Mouse (Mus musculus) lung, postnatal 14 days (tissue): ENCODE measurements around the gene Defb25.
A peak's percentile ranks its signal among the peaks of the same experiment; 100 is the strongest.
"Not testable (repeated sequence)": the region's sequence is repeated elsewhere in the genome, so short reads cannot be mapped to it uniquely, and the experiment has no call there.

Source experiments
- DNase-seq: peaks from one replicate; pipeline ENCODE4 v3.0.0; 2021

Gene Defb25

DNA sequence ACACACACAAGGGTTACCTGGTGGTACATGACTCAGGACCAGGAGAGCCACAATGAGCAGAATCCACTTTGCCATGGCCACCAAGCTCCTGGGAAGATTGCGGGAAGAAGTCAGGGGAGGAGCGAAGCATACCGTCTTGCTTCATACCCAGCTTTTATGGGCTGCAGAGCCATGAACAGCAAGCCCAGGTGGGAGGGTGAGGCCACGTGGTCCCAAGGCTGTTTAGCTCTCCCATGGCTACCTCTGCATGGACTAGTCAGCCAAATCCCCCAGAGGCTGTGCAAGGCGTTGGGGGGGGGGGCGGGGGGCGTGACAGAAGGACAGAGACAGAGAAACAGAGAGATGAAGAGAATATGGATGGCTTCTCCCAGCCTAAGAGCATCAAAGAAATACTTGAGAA lies at the start of gene Defb25:
TSS of gene Defb25 (minus strand) at position 101 of the 400 bp plus-strand sequence.
- no peak for DNase-seq

DNA sequence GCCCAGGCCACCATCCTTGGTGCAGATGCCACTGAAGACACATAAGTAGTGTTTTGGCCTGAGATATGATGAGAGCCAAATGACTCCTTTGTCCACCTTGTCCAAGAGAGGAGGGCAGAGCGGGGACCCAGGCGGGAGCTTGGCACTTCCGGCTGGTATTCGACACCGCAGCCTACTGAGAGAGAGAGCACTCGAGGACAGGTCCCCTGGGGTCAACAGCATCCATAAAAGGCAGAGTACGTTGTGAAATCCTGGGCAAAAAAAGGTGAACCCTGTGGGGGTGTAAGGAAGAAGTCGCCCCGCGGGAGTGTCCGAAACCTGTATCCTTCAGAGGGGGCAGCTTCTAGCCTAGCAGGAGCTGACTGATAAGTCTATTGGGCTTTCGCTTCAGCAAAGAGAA lies 49.3 kb upstream of the Defb25 start:
- DNase-seq: no peak

DNA sequence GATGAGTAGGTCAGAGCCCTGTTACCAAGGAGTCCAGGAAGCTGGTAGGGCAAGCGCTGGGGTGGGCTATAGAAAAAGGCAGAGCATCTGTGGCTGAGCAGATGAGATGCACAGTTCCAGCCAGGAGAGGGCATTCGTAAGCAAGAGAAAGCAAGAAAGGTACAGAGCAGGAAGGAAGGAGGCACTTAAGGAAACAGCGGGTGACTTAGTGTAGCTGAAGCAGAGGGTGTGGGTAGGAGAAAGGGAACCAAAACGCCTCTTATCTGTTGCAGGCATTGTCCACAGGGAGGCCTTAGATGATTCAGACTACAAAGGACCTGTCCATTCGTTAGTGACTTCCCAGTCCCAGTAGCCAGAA lies 48.8 kb upstream of the Defb25 start:
- peak; percentile 52 for DNase-seq

DNA sequence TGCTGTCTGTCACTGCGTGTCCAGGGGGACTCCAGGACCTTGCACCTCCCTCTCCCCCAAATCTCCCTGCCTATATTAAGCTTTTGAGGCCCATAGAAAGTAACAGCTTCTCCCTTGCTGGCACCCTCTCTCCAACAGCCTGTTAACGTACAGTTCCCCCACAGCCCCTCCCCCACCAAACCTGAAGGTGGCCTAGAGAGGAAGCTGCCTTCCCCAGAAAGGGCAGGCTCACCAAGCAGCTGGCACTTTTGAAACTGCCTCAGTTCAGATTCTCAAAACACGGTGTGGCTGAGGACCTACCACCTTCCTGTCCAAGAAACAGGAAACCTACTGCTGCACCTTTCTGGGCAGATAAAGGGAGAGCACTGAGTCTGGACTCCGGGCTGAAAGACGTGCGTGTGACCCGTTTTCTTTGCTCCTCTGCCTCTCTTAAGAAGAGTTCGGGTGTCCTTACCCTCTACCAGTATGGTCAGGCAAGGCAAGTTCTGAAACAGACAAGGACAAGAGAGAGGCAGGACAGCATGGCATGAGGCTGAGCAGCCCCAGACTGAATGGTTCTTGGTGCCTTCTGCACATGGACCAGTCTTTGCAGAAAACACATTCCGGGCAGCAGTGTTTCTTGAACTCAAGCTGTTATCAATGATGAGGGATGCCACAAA lies 48.3 kb upstream of the Defb25 start:
- DNase-seq: no peak

DNA sequence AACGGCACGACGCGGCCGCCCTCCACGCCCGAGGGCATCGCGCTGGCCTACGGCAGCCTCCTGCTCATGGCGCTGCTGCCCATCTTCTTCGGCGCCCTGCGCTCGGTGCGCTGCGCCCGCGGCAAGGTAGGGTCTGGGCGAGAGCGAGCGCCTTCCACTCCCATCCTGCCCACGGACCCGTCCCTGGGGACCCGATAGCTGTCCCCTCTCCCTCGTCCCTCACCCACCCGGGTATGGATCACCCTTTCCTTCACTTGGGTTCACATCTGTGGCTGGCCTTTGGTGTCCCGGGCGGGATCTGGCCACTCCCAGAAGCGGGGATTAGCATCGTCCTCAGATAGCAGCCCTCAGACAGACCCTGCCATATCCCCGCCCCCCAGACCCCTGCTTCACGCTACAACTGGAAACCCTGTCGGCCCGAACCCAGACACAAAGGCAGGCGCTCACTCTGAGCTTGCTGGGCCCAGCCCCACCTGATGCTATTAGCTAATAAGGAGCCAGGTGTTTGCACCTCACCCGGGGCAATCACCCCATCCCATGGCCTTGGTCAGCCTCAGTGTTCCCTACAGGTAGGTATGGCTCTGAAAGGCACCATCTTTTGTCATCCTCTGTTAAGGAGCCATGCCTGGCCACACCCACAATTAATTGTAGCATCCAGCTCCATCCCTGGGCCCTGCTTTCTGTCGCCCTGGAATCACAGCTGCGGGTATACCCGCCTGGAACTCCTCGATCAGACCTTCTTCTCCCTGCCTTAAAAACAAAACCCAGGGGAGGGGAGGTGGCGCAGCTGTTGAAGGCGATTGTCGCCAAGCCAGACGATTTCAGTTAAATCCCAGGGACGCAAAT lies 47.0 kb upstream of the Defb25 start:
- no peak for DNase-seq

DNA sequence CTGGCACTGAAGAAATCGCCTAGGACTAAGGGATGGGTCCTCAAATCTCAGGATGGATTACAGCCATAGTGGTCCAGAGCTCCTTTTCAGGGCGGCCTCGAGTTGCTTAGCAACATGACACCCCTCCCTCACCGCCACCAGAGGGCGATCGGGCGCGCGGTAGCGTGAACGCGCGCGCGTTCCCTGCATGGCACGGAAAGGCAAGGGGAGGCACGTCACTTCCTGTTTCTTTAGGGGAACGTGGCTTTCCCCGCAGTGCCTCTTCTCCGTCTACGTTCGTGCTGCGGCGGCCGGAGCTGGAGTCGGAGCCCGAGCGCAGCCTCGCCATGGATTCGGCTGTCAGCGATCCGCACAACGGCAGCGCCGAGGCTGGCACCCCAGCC lies 46.4 kb upstream of the Defb25 start, which contains the start of gene H13:
TSS of gene H13 (plus strand) at position 206 of the 383 bp plus-strand sequence.
- peak; percentile 91 for DNase-seq

DNA sequence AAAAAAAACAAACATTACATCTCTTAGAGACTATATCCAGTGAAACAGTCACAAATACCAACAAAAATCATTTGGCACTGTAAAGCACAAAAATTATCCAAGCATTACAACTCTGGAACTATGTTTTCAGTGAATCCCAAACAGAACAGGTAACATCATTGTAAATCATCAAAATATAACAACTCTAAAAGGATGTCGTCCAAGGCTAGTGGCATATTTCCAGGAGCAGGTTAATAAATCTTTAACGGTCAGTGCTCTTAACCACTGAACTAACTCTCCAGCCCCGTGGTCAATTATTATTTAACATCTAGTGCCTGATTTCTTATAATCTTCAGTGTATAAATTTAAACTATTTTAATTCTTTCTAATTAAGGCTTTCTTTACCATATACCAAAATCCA lies 43.3 kb upstream of the Defb25 start:
- DNase-seq: not testable (repeated sequence)

DNA sequence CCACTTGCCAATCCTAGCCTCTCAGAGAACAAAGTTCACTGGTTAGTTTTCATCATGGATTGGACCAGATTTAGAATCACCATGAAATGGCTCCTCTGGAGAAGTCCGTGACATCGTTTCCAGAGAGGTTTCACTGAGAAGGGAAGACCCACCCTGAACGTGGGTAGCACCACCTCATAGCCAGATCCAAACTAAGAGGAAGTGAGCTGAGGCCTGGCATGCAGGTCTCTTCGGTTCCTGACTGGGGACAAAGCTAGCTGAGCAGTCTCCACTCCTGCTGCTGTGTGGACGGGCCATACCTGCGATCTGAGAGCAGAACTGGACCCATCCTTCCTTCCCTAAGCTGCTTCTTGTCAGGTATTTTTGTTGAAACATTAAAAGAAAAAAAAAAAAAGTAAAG lies 38.3 kb upstream of the Defb25 start:
- no peak for DNase-seq

DNA sequence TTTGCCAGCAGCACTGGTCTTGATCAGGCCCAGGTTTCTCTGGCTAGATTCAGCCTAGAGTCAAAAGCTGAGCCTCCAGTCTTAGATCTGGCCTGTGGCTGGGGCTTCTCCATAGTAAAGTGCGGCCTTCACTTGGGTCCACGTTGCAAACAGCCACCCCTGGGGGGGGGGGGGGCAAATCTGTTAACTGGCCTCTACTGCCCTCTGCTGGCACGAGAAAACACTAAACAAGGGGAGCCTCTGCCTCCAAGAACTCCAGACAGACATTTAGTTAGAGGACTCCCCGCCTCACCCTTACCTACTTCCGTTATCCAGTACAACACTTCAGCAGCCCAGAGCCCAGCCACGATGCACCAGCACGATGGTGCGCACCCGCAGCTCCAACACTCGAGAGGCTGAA lies 34.5 kb upstream of the Defb25 start:
- peak; percentile 68 for DNase-seq

DNA sequence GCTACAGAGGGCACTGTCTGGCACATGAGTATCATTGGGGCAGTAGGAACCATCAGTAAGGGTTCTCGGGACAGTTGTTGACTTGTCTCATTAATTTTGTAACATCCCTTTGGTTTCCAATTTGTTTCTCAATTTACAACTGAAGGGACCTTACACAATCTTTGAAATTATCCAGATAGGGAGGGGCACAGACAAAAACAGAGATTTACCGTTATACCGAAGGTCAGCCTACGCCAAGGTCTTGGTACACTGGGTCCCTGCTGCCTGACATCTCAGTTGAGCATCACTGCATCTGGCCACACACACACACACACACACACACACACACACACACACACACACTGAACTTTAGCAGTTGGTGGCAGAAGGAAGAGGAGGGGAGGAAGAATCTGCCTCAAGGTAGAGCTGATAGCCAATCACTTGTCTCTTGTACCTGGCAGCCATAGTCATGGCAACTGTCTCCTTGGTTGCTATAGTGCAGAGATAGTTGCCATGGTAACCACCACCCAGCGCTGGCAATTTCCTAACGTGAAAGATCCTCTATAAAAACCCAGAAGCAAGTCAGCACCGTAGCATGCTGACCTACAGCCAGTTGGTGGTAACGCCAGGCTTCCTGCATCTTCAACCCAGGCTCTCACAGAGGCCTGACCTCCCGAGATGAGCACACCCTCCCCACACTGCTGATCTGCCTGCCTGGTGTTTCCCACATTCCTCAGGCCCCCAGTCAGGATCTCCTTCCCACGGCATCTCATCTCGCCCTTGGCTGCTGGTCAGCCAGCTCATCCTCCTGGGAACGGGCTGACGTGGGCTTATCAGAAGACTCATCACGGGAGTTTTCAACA lies 31.2 kb upstream of the Defb25 start:
- peak; percentile 2 for DNase-seq

DNA sequence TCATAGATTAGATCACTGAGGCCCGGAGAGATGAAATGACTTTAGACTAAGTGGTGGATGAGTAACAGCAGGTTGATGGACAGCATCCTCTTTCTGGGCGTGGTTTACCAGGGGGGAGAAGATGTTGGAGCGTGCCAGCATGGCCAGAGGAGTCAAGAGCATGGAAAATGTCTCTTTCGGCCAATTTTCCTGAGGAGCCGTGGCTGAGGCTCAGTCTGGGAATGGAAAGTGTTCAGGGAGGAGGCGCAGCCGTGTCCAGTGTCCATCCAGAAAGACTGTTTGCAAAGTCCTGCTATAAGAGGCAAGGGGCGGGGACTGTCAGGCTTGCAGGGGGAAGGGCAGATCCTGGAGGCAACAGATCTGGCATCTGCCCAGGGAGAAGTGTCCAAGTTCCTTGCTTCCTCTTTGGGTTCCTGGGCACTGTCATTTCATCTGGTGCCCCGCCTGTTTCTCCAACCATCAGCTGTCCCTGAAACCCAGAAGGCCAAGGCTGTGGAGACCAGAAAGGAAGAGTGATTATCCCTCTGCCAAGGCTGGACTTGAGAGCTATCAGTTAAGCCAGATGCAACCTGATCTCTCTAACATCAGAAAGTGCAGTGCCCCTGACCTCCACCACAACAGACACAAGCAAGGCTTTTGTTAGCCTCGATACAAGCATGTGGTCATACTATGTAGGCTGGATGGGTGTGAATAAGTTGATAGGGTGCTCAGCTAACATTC lies 30.2 kb upstream of the Defb25 start:
- DNase-seq: peak; percentile 85

DNA sequence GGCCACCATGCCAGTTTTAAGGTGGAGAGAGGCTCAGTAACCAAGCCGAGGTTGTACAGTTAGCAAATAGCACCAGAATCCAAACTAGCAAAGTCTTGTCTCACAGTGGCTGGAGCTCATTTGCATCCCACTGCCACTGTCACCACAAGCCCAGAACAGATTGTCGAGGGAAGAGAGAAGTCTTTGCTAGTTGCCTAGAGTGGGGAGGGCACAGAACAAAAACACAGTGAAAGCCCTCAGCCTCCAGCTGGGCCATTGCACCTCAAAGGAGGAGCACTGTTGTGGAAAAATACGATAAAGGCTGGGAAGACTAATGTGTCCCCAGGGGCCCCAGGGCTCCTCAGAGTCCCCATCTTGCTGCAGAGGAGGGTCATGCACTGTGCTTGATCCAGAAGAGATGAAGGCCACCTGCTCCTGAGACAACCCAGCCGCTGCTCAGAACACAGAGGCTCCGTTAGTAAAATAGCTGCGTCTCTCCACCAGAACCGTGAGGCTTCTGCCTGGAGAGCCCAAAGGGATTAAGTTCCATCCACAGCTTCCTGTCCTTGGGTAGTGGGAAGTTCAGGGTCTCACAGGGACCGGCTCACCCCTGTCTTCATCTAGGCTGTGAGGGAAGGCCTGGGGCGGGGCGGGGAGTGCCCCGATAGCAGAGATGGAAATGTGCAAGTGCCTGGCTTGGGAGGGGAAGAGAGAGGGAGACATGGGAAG lies 16.7 kb upstream of the Defb25 start:
- DNase-seq: no peak

DNA sequence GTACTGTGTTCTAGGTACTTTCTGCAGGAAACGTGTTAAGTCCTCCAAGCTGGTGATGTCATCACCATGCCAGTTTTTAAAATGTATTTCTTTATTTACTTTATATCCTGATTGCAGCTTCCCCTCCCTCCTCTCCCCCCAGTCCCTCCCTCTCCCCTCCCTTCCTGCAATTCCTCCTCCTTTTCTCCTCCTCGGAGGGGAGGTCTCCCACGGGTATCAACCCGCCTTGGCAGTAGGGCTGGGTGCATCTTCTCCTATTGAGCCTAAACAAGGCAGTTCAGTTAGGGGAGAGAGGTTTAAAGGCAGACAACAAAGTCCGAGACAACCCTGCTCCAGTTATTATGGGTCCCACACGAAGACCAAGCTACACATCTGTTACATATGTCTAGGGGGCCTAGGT lies 16.0 kb upstream of the Defb25 start:
- no peak for DNase-seq

DNA sequence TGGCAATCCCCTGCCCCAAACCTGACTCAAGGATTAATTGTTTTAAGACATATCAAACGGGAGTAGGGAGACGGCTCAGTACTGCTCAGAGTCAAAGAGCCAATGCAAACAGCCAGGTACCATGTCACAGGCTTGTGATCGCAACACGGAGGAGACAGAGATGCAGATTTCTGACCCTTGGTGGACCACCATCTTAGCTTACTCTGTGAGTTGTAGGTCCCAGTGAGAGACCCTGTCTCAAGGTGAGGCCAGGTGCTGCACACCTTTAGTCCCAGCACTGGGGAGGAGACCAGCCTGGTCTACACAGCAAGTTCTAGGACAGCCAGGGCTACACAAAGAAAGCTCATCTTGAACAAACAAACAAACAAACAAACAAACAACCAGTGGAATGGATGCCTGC lies 14.5 kb upstream of the Defb25 start:
- no peak for DNase-seq

DNA sequence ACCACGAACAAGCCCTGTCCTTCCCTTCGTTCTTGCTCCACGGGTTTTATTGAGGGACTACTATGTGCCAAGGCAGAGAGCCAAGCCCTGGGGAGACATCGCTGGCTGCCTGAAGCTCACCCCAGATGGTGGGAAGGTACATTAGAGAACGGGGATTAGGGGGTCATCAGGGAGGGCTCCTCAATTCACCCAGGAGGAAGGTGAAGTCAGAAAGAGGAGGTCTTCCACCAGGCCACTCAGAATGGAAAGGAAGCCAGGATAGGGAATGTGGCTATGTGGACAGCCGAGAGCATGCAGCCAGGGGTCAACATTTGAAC lies 14.1 kb upstream of the Defb25 start:
- DNase-seq: no peak

DNA sequence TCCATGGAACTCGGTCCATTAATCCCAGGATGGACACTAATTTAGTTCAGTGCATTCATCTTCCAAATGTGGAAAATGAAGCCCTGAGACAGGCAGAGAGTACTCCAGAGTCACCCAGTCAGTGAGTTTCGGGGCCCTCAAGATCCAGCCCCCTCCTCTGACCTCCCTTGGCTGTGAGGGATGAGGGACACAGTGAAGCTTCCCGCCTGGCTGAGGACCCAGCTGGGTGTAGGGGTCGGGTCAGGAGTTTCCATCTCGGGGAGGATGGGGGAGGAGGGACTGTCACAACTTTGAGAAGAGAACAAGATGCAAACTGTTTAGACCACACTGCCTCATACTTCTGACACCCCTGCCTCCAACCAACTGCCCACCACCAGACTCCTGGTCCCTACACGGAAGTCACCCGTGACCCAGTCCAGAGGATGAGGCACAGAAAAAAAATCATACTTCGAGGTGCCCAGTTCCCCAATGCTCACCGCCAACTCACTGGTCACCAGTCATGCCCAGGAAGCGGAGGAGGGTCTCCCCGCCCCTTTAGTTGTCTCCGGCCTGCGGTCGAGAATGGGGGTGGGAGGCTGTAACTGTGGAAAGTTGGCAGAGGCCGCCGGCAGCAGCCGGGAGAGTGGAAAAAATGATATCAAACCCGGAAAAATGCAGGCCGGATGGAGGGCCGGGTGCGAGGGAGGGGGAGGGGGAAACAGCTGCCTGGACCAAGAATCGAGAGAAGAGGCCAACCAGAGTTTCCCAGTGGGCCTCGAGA lies 13.6 kb upstream of the Defb25 start:
- peak; percentile 81 for DNase-seq

DNA sequence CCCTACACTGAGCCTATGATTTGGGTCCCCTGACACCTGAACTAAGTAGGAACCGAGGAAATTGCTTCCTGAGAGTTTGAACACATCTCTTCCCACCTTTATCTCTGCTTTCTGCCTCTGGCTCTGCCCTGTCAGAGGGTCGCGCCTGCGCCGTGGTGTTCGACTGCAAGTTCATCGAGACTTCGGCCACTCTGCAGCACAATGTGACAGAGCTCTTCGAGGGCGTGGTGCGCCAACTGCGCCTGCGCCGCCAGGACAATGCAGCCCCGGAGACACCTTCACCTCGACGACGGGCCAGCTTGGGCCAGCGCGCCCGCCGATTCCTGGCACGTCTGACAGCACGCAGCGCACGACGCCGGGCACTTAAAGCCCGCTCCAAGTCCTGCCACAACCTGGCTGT lies 11.5 kb upstream of the Defb25 start:
- no peak for DNase-seq

DNA sequence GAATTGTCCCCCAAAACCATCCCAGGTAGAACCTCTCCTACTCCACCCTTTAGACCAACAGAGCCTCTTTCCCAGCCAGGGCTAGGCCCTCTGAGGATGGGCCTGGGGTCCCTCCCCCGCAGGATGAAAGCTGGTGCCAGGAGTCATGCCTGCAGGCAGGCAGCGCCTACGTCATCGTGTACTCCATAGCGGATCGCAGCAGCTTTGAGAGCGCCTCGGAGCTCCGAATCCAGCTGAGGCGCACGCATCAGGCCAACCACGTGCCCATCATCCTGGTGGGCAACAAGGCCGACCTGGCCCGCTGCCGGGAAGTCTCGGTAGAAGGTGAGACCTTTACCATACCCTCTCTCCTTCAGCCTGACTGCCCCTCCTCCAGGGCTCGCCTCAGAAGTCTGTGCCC lies 10.5 kb upstream of the Defb25 start:
- no peak for DNase-seq

DNA sequence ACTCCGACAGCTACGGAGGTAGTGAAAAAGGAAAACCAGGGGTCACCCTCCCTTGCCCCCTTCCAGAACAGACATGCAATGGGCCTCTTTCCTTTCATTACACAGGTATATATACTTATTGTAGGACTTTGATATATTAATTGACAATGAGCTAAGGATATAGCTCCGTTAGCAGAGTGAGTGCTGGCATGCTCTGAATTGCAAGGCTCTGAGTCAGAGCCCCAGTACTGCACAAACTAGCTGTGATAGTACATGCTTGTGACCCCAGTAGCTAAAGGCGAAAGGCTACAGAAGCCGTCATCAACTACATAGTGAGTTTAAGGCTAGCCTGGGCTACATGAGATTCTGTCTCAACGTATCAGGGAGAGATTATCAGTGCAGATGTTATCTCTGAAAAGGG lies 7.1 kb upstream of the Defb25 start:
- DNase-seq: no peak

DNA sequence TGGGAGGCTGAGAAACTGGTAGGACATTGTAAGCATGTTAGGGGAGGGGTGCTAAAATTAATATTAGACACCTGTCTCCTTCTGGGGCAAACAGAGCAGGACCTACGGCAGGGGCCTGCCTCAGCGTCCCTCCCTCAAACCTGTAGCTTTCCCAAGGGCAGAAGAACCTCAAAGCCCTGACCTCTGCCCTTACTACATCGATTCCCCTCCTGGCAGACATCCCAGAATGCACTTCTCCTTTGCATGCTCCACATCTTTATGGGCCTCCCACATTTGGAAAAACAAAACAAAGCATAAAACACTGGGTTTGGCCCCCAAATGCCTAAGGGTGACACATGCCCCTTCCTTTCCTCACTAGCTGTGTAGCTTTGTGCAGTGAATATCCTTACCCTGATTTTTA lies 6.4 kb upstream of the Defb25 start:
- DNase-seq: no peak

DNA sequence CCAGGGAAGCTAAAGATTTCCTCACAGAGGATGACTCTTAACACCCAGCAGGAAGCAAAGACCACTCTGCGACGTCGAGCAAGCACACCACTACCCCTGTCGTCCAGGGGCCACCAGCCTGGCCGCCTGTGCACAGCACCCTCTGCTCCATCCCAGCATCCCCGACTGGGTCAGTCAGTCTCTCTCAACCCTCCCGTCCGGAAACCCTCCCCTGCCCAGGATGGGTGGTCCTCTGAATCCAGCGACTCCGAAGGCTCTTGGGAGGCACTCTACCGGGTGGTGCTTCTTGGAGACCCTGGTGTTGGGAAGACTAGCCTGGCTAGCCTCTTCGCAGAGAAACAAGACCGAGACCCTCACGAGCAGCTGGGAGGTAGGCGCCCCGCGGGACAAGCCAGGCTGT lies 5.2 kb upstream of the Defb25 start:
- no peak for DNase-seq
